ENCODE assay signal across 8 mouse cellular contexts in the genomic region with DNA sequence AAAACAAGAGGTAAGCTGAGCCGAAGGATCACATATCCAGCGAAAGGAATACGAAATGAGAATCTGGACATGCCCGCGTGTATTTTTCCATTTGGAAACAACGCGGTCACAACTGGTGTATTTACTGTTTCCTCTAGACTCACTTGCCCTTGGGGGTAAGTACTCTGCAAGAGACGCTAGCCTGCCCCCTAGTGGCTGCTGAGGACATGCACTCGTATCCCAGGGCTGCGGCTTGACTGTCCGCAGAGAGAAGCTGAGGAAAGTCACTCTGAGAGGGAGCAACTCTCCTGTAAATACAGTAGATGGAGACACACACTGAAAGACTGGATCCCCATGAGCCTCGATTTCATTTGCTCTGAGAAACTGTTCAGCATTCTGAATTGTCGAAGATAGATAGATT.
DNase-seq lines count a peak whose midpoint lies in the region; ATAC-seq and TF ChIP-seq lines count a peak whose summit lies in the region.

No protein-coding gene starts in this region.

- peak; percentile 86 for TF ChIP-seq CTCF in bone marrow macrophage, adult 2 months (IDR thresholded peaks at IDR 0.05; ENCODE audit: low read depth, low read length)
- TF ChIP-seq CTCF in embryonic fibroblast, embryonic 13.5 days (IDR thresholded peaks at IDR 0.05; ENCODE audit: borderline replicate concordance, insufficient read depth, low read length), result peak; percentile 85
- peak; percentile 96 for TF ChIP-seq CTCF in liver, adult 2 months (IDR thresholded peaks at IDR 0.05; ENCODE audit: low read depth, low read length)

- H3K27me3 ChIP-seq in kidney, embryonic 15.5 days, result no peaks in the 10 kb centered on the region
- no peaks in the 10 kb centered on the region for H3K27me3 ChIP-seq in liver, adult 2 months (ENCODE audit: control insufficient read depth, insufficient read depth, low read length)
- H3K27me3 ChIP-seq in myocyte (ENCODE audit: control insufficient read depth, insufficient read depth, insufficient read length), result peaks cover 5% of the 10 kb centered on the region
- H3K27me3 ChIP-seq in splenic B cell, adult 2 months (ENCODE audit: control insufficient read depth, insufficient read depth, low read length, poor library complexity, severe bottlenecking), result no peaks in the 10 kb centered on the region

- peak overlapping the region; percentile 44 for H3K4me3 ChIP-seq in bone marrow macrophage, adult 2 months (ENCODE audit: insufficient read depth, low read length)
- no peak overlapping the region for H3K4me3 ChIP-seq in embryonic fibroblast, embryonic 13.5 days (ENCODE audit: insufficient read depth, low read length)
- H3K4me3 ChIP-seq in kidney, embryonic 15.5 days (replicated peaks), result peak overlapping the region; percentile 17
- no peak overlapping the region; the same call in 1 of the 2 replicates for H3K4me3 ChIP-seq in liver, adult 2 months (ENCODE audit: insufficient read depth, low read depth, low read length)
- H3K4me3 ChIP-seq in myocyte, result no peak overlapping the region

- peak overlapping the region; percentile 46 for H3K4me2 ChIP-seq in kidney, embryonic 15.5 days
- H3K4me2 ChIP-seq in myocyte (ENCODE audit: low read depth), result peak overlapping the region; percentile 56

- H3K9me3 ChIP-seq in kidney, embryonic 15.5 days (replicated peaks), result no peaks in the 10 kb centered on the region

- H3K9ac ChIP-seq in kidney, embryonic 15.5 days, result no peak overlapping the region
- no peak overlapping the region for H3K9ac ChIP-seq in liver, adult 2 months (ENCODE audit: low read depth, low read length)

- peaks cover 4% of the 10 kb centered on the region for H3K4me1 ChIP-seq in bone marrow macrophage, adult 2 months (ENCODE audit: control insufficient read depth, insufficient read depth, low read length)
- H3K4me1 ChIP-seq in embryonic fibroblast, embryonic 13.5 days (ENCODE audit: control insufficient read depth, insufficient read depth, low read length), result no peaks in the 10 kb centered on the region
- no peaks in the 10 kb centered on the region for H3K4me1 ChIP-seq in kidney, embryonic 15.5 days
- H3K4me1 ChIP-seq in liver, adult 2 months (ENCODE audit: control insufficient read depth, insufficient read depth, low read length), result no peaks in the 10 kb centered on the region

- H3K36me3 ChIP-seq in kidney, embryonic 15.5 days, result no peaks in the 10 kb centered on the region
- no peaks in the 10 kb centered on the region for H3K36me3 ChIP-seq in liver, adult 2 months (ENCODE audit: control insufficient read depth, insufficient read depth, low read length)
- no peaks in the 10 kb centered on the region for H3K36me3 ChIP-seq in myocyte (ENCODE audit: control insufficient read depth, insufficient read depth)
- H3K36me3 ChIP-seq in splenic B cell, adult 2 months (ENCODE audit: control insufficient read depth, insufficient read depth, low read length, poor library complexity, severe bottlenecking), result no peaks in the 10 kb centered on the region

- H3ac ChIP-seq in myocyte (ENCODE audit: control insufficient read depth, insufficient read length), result no peak overlapping the region

- peak; percentile 89 for DNase-seq in A20 (ENCODE audit: low read depth, low spot score)
- DNase-seq in heart, adult 9 months (ENCODE audit: low spot score in 2 of 2), result peak; percentile 65 to 80
- peak; percentile 64 for DNase-seq in liver, adult 2 months (ENCODE audit: extremely low read depth, low read depth, low spot score)
- peak; percentile 89 for DNase-seq in splenic B cell, adult 2 months (ENCODE audit: low read depth, low spot score)

- WGBS in kidney, embryonic 15.5 days, result 19% methylated on average over 13 of the region's 13 CpGs
- WGBS in liver, adult 2 months, result 16% methylated on average over 13 of the region's 13 CpGs

- ATAC-seq in kidney, embryonic 15.5 days (replicated peaks; ENCODE audit: low FRiP score), result peak; percentile 79

- H3K79me2 ChIP-seq in liver, adult 2 months (ENCODE audit: control insufficient read depth, insufficient read depth, low read length), result no peaks in the 10 kb centered on the region
- no peaks in the 10 kb centered on the region for H3K79me2 ChIP-seq in myocyte (ENCODE audit: control insufficient read depth, insufficient read depth)

- H3K27ac ChIP-seq in bone marrow macrophage, adult 2 months (ENCODE audit: insufficient read depth, low read depth, low read length), result peak overlapping the region; percentile 47
- no peak overlapping the region for H3K27ac ChIP-seq in embryonic fibroblast, embryonic 13.5 days (ENCODE audit: insufficient read depth, low read length)
- H3K27ac ChIP-seq in kidney, embryonic 15.5 days, result no peak overlapping the region
- no peak overlapping the region for H3K27ac ChIP-seq in liver, adult 2 months (replicated peaks; ENCODE audit: insufficient read depth, low read depth, low read length)

- no peak for TF ChIP-seq POLR2A in bone marrow macrophage, adult 2 months (IDR thresholded peaks at IDR 0.05; ENCODE audit: borderline replicate concordance, low read depth, low read length)
- no peak for TF ChIP-seq POLR2A in embryonic fibroblast, embryonic 13.5 days (IDR thresholded peaks at IDR 0.05; ENCODE audit: low read depth, low read length)
- TF ChIP-seq POLR2A in liver, adult 2 months (IDR thresholded peaks at IDR 0.05; ENCODE audit: extremely low read depth, insufficient read depth, low read length), result no peak
- TF ChIP-seq POLR2A in myocyte (IDR thresholded peaks at IDR 0.05; ENCODE audit: insufficient read length, low read depth), result no peak

TF ChIP-seq in myocyte, 11 proteins besides CTCF, POLR2A, EP300 and RAD21:
- TF ChIP-seq MYOD1 (IDR thresholded peaks at IDR 0.05; ENCODE audit: control insufficient read depth in 1 of 3, insufficient read length in 2 of 3, low read depth in 2 of 3) (no peak), MAX (IDR thresholded peaks at IDR 0.05; ENCODE audit: low read depth) (no peak), REST (IDR thresholded peaks at IDR 0.05; ENCODE audit: insufficient read depth, insufficient read length) (no peak), TCF12 (IDR thresholded peaks at IDR 0.05; ENCODE audit: insufficient read depth, poor library complexity, severe bottlenecking) (no peak), SRF (IDR thresholded peaks at IDR 0.05; ENCODE audit: control insufficient read depth, insufficient read length, low read depth) (no peak), TCF3 (IDR thresholded peaks at IDR 0.05; ENCODE audit: insufficient read length, low read depth) (no peak), USF1 (IDR thresholded peaks at IDR 0.05; ENCODE audit: low read depth) (no peak), MYOG (IDR thresholded peaks at IDR 0.05; ENCODE audit: control insufficient read depth in 1 of 3, insufficient read depth in 1 of 3, insufficient read length in 2 of 3, low read depth in 2 of 3) (no peak), E2F4 (IDR thresholded peaks at IDR 0.05; ENCODE audit: insufficient read depth) (no peak), POLR2AphosphoS2 (IDR thresholded peaks at IDR 0.05; ENCODE audit: insufficient read length, low read depth) (no peak), CEBPB (IDR thresholded peaks at IDR 0.05; ENCODE audit: insufficient read depth, poor library complexity, severe bottlenecking) (no peak)

Comparison
In these comparisons a context has a peak if more than half of its experiments do, and no peak if none do; other contexts are left out.
1. H3K4me3 ChIP-seq: peak in bone marrow macrophage, adult 2 months (single experiment) and kidney, embryonic 15.5 days (single experiment); none in embryonic fibroblast, embryonic 13.5 days (single experiment), liver, adult 2 months (single experiment) and myocyte (single experiment).
2. Peak in every context shown above with its lines, with median percentiles within 50 percentile points of each other: DNase-seq and CTCF ChIP-seq.